Mouse (Mus musculus) kidney, postnatal 0 days (tissue): ENCODE data around the gene Taar8b. TPM values are rescaled to one million over a fixed set of nuclear protein-coding genes. Genes with fewer than 3 reads are reported as not detected.
A peak's percentile ranks its signal among the peaks of the same experiment; 100 is the strongest.
"Not testable (repeated sequence)": the region's sequence is repeated elsewhere in the genome, so short reads cannot be mapped to it uniquely, and the experiment has no call there.

ENCODE experiments used
- ATAC-seq: fragments of 200-750 bp; cut with Nextera tagmentation; replicated peaks from 2 replicates; pipeline ENCODE4 v1.8.0; 2017; ENCODE audit warnings: low read depth, moderate number of reproducible peaks, moderate TSS enrichment, moderate library complexity; ENCODE audit not compliant: low FRiP score
- DNase-seq: peaks from one replicate; pipeline ENCODE4 v3.0.0-alpha.2; 2016; ENCODE audit warnings: low spot score
- H3K27ac ChIP-seq: fragments of 300-500 bp; sonication (generic); 2 replicates; pipeline ENCODE4 v1.5.1; 2014; ENCODE audit warnings: mild to moderate bottlenecking
- H3K27me3 ChIP-seq: fragments of 300-500 bp; sonication (generic); 2 replicates; pipeline ENCODE4 v1.6.1; 2014; ENCODE audit warnings: low read length, mixed read lengths; ENCODE audit not compliant: insufficient read depth
- H3K36me3 ChIP-seq: fragments of 300-500 bp; sonication (generic); 2 replicates; pipeline ENCODE4 v1.6.1; 2014; ENCODE audit warnings: low read length, mixed read lengths; ENCODE audit not compliant: insufficient read depth
- H3K4me1 ChIP-seq: fragments of 300-500 bp; sonication (generic); replicated peaks from 2 replicates; pipeline ENCODE4 v1.6.1; 2014; ENCODE audit warnings: antibody characterized with exemption, low read length, mixed read lengths; ENCODE audit not compliant: insufficient read depth
- H3K4me2 ChIP-seq: fragments of 300-500 bp; sonication (generic); 2 replicates; pipeline ENCODE4 v1.6.1; 2014; ENCODE audit warnings: mild to moderate bottlenecking, low read length, moderate library complexity, mixed read lengths
- H3K4me3 ChIP-seq: fragments of 300-500 bp; sonication (generic); replicated peaks from 2 replicates; pipeline ENCODE4 v1.5.1; 2014; ENCODE audit warnings: low read depth, low read length
- H3K9ac ChIP-seq: fragments of 300-500 bp; sonication (generic); 2 replicates; pipeline ENCODE4 v1.6.1; 2014; ENCODE audit warnings: low read depth, low read length
- H3K9me3 ChIP-seq: fragments of 300-500 bp; sonication (generic); replicated peaks from 2 replicates; pipeline ENCODE4 v1.6.1; 2016; ENCODE audit warnings: low read length, inconsistent platforms, mixed read lengths
- CTCF ChIP-seq: IDR thresholded peaks from 2 replicates; pipeline ENCODE4 v1.5.1; 2016; ENCODE audit warnings: antibody characterized with exemption, low read depth, mild to moderate bottlenecking, moderate library complexity
- WGBS: fragments of 180-500 bp; shearing (Covaris S2); extraction: QIAGEN DNeasy Blood & Tissue Kit; methylation state at CpG from one replicate; pipeline ENCODE4 v1.1.7; 2014; 5-methylcytosine and 5-hydroxymethylcytosine counted together
- polyA plus RNA-seq: library from polyadenylated mRNA; unstranded; fragments of >200 nt; fragmentation: Nextera tagmentation; extraction: Ambion mirVana; gene quantifications from 2 replicates; pipeline ENCODE4 v1.2.1, GENCODE M21; 2015

Taar8b gene
- polyA plus RNA-seq, 1 experiment from 2014 or later = not detected

- no peak overlapping the region for H3K27ac ChIP-seq
- no peaks in the 10 kb centered on the region for H3K36me3 ChIP-seq
- peak; percentile 84 for TF ChIP-seq CTCF
- WGBS = 45% methylated on average over 6 of the region's 6 CpGs
- H3K27me3 ChIP-seq = no peaks in the 10 kb centered on the region
- no peaks in the 10 kb centered on the region for H3K9me3 ChIP-seq
- peak; percentile 82 for DNase-seq
- ATAC-seq = no peak
- H3K4me2 ChIP-seq = no peak overlapping the region
- no peak overlapping the region for H3K4me3 ChIP-seq
- H3K4me1 ChIP-seq = 0 out of 2 replicates have a peak, but pooled peaks cover 5% of the 10 kb centered on the region
- no peak overlapping the region for H3K9ac ChIP-seq
These were observed 19.2 kb upstream of the Taar8b start for GRCm38 (mm10) chr10:24111116-24111778.

- H3K9me3 ChIP-seq, H3K27ac ChIP-seq, H3K36me3 ChIP-seq, ATAC-seq, H3K9ac ChIP-seq, H3K4me1 ChIP-seq, H3K27me3 ChIP-seq, H3K4me3 ChIP-seq, DNase-seq, H3K4me2 ChIP-seq: not testable (repeated sequence)
- 72% methylated on average over 8 of the region's 8 CpGs for WGBS
These were observed 17.3 kb upstream of the Taar8b start, which contains the start of gene Taar9 for GRCm38 (mm10) chr10:24109434-24109833. Gene Taar9 (minus strand): TSS chr10:24109534.

GRCm38 (mm10) chr10:24108236-24108635, 16.1 kb upstream of the Taar8b start:
- Histone ChIP-seq H3K36me3 (no peaks in the 10 kb centered on the region), H3K4me2 (no peak overlapping the region), H3K27me3 (no peaks in the 10 kb centered on the region), H3K4me1 (0 out of 2 replicates have a peak, but pooled peaks cover 5% of the 10 kb centered on the region), H3K9ac (no peak overlapping the region), H3K27ac (no peak overlapping the region), H3K4me3 (no peak overlapping the region), H3K9me3 (no peaks in the 10 kb centered on the region)
- ATAC-seq (no peak), DNase-seq (no peak)
- no peak for TF ChIP-seq CTCF
- WGBS = 67% methylated on average over 3 of the region's 3 CpGs

- no peak for TF ChIP-seq CTCF
- WGBS = 56% methylated on average over 5 of the region's 5 CpGs
- Histone ChIP-seq H3K9ac (no peak overlapping the region), H3K4me1 (0 out of 2 replicates have a peak, but pooled peaks cover 5% of the 10 kb centered on the region), H3K27me3 (no peaks in the 10 kb centered on the region), H3K4me2 (no peak overlapping the region), H3K27ac (no peak overlapping the region), H3K36me3 (no peaks in the 10 kb centered on the region), H3K9me3 (no peaks in the 10 kb centered on the region), H3K4me3 (no peak overlapping the region)
- ATAC-seq (no peak), DNase-seq (no peak)
These were observed 15.7 kb upstream of the Taar8b start for GRCm38 (mm10) chr10:24107747-24108146.

- not testable (repeated sequence) for H3K4me3 ChIP-seq, H3K9me3 ChIP-seq, H3K4me2 ChIP-seq, H3K9ac ChIP-seq, DNase-seq, H3K27me3 ChIP-seq, H3K4me1 ChIP-seq, ATAC-seq, H3K27ac ChIP-seq, H3K36me3 ChIP-seq
- 0% methylated on average over 1 of the region's 1 CpGs for WGBS
These were observed 11.2 kb upstream of the Taar8b start for GRCm38 (mm10) chr10:24103299-24103698.

GRCm38 (mm10) chr10:24101812-24102211, 9.7 kb upstream of the Taar8b start, which contains the start of gene Taar8c:
Gene Taar8c (minus strand): TSS chr10:24101912.
- ATAC-seq, DNase-seq, H3K9ac ChIP-seq, H3K27me3 ChIP-seq, H3K36me3 ChIP-seq, H3K9me3 ChIP-seq, H3K4me2 ChIP-seq, H3K4me1 ChIP-seq, H3K27ac ChIP-seq, H3K4me3 ChIP-seq: not testable (repeated sequence)
- WGBS = 91% methylated on average over 1 of the region's 3 CpGs

- H3K27ac ChIP-seq, H3K4me1 ChIP-seq, ATAC-seq, H3K9me3 ChIP-seq, H3K36me3 ChIP-seq, H3K27me3 ChIP-seq, H3K4me3 ChIP-seq, DNase-seq, H3K4me2 ChIP-seq, H3K9ac ChIP-seq: not testable (repeated sequence)
- 39% methylated on average over 2 of the region's 2 CpGs for WGBS
These were observed 4.9 kb upstream of the Taar8b start for GRCm38 (mm10) chr10:24097010-24097409.
